Mouse (Mus musculus) cortical plate, adult 2 months (tissue): ENCODE results near the gene Ntsr1.

Source experiments
- CTCF ChIP-seq: fragments of 200-500 bp; IDR thresholded peaks from 2 replicates; pipeline ENCODE4 v1.5.1; 2011; ENCODE audit warnings: mild to moderate bottlenecking, control low read depth, low read length; ENCODE audit not compliant: insufficient read depth; ENCODE audit errors: extremely low read depth
- POLR2A ChIP-seq: fragments of 200-500 bp; IDR thresholded peaks from 2 replicates; pipeline ENCODE4 v1.6.1; 2011; ENCODE audit warnings: mild to moderate bottlenecking, low read length, control low read depth; ENCODE audit not compliant: insufficient read depth; ENCODE audit errors: extremely low read depth

- TF ChIP-seq CTCF (no peak), POLR2A (no peak)
Observed at GRCm38 (mm10) chr2:180506281-180506680, 6.5 kb downstream of the Ntsr1 start.
